Mouse (Mus musculus) thymus, postnatal 25 days (tissue): ENCODE measurements around the gene Gm12216.
"Not testable (repeated sequence)": the region's sequence is repeated elsewhere in the genome, so short reads cannot be mapped to it uniquely, and the experiment has no call there.

Experiments used
- DNase-seq: peaks from one replicate; pipeline ENCODE4 v3.0.0; 2022

Gm12216 gene

GRCm38 (mm10) chr11:53871786-53872507 is 12.9 kb upstream of the Gm12216 start:
- DNase-seq, result no peak

DNA sequence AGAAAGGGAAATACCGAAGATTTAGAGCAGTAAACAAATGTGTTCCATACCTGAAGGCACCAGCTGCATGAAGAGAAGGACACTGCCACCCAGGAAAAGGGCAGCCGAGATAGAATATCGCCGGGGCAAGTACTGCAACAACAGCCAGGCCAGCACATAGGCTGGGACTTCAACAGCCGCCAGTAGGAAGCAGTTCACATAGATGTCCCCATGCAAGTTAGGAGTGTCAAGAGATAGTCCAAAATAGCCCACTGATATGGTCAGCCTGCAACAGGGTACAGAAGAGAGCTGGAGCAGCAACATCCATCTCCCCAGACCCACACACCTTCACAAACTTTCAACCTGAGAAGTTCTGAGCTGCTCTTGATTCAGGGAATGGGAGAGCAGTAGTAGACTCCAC is 10.1 kb upstream of the Gm12216 start:
- no peak for DNase-seq

DNA sequence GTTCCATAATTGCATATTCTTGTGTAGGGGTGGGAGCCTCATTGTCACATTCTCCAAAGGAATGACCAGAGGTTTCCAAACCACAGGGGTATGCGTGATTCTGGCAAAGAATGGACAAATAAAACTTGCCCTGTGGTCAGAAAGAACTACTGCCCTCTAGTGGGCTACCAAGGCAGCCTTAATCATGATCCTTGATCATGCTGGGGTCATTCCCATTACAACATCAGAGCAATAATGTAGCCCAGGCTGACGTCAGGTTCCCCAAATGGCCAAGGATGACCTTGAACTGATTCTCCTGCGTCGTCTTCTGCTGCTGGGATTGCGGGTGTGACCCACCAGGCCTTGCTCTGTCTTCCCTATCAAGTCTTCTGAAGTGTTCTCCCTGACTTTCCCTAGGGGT is 9.3 kb upstream of the Gm12216 start:
- DNase-seq, result not testable (repeated sequence)

- not testable (repeated sequence) for DNase-seq
Measured at GRCm38 (mm10) chr11:53864724-53865310, 5.8 kb upstream of the Gm12216 start.

DNA sequence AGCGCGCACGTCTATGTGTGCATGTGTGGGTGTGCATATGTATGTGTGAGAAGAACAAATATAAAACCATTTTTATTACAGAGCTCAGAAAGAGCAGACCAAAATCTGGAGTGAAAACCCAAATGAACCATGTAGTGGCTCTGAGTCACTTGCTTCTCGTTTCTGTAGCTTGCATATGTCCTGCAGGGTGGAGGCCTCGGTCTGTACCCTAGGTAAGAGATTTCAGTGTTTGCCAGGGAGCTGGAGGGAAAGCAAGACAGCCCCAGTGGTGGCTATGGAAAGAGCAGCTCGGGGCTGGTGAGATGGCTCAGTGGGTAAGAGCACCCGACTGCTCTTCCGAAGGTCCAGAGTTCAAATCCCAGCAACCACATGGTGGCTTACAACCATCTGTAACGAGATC is 1.9 kb upstream of the Gm12216 start:
- not testable (repeated sequence) for DNase-seq

DNA sequence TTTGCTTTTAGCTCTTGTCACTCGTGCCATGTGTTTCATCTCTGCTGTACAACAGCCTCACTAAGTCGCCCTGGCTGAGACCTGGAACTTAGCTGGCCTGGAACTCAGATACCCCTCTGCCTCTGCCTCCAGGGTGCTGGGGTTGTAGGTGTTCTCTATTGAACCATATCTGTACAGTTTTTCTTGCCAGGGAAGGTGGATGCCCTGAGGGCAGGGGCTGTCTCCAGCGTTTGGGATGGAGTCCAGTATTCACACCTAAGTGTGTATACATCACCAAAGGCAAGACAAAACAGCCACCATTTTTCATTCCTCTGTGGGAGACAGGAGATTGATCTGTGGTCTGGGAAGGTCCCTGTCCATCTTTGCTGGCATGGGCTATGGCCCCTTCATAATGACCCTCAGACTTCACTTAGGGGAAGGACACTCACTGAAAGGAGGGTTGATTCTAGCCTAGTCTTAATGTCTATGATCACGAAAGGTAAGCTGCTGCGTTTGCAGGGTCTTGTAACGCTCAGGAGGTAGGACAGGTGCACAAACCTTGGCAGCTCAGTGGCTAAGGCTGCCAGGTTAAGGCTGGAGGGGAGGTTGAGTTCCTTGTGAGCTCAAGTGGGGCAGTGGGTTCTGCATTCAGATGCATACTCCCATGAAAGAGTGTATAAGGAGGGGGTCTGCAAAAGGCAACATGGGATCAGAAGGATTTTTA is 847 bp downstream of the Gm12216 start:
- DNase-seq, result no peak

GRCm38 (mm10) chr11:53853665-53854064 is 5.4 kb downstream of the Gm12216 start:
- DNase-seq, result no peak

DNA sequence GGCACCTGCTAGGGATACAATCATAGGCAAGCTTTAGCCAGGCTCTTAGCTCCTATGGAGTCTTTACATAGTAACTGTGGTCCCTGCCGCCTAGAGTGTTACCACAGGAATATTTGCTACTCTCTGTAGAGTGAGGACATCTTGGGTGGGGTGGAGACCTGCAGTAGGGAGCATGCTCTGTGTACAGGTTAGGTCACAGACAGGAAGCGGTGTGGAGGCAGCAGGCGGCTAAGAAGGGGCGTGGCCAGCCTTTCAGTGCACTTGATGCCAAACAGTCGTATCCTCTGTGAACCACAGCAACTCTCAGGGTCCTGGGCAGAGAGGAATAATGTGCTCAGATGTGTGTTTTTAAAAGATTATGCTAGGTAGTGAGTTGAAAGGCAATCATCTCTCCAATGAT is 7.3 kb downstream of the Gm12216 start:
- peak; percentile 81 for DNase-seq

- peak; percentile 77 for DNase-seq
Measured at GRCm38 (mm10) chr11:53849588-53850320, 9.3 kb downstream of the Gm12216 start.

DNA sequence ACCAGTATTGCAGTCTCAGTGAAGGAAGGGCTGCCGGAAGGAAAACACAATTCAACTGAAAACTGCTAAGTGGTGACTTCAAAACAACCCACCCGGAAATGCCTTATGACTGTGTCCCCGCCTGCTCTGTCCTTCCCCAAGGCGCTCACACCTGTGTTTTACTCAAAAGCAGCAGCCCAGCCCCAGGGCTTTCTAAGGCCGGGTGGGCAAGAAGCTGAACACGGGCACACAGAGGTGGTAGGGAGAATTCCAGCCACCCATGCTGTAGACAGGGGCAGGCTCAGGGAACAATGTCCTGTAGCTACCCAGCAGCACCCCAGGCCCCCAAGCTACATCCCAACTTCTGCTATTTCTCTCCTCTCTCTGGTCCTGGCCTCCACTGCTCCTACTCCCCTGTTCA is 13.4 kb downstream of the Gm12216 start:
- DNase-seq, result peak; percentile 80

DNA sequence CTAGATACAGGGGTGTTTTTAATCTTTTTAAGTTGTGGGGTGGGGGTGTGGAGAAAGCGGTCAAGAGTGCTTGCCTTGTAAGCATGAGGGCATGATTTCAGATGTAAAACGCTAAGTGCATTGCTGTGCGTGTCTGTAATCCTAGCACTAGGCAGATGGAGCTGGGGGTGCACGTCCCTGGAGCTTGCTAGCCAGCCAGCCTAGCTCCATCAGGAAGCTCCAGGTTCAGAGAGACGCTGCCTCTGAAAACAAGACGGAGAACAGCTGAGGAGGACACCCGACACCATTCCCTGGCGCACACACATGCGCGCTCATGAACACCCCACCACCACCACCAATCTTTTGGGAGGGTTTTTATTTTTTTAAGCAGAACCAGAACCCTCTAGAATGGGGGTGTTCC is 15.9 kb downstream of the Gm12216 start:
- no peak for DNase-seq

- DNase-seq, result peak; percentile 36
Measured at GRCm38 (mm10) chr11:53842161-53842581, 16.9 kb downstream of the Gm12216 start.

DNA sequence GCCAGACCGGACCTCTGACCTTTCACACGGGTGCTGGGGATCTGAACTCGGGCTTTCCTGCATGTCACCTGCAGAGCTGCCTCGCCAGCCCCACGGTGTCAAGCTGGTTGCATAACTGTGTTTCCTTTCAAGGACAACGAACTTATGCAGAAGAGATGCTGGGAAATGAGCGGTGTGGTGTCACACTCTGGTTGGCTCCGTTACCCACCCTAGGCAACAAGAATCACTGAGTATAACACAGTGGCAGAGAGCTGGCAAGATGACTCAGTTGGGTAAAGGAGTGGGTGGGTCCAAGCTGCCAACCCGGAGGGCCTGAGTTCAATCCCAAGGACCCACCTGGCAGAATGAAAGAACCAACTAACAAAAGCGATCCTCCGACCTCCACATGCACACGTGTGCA is 17.5 kb downstream of the Gm12216 start:
- no peak for DNase-seq

GRCm38 (mm10) chr11:53839663-53840642 is 19.1 kb downstream of the Gm12216 start:
- DNase-seq, result no peak

DNA sequence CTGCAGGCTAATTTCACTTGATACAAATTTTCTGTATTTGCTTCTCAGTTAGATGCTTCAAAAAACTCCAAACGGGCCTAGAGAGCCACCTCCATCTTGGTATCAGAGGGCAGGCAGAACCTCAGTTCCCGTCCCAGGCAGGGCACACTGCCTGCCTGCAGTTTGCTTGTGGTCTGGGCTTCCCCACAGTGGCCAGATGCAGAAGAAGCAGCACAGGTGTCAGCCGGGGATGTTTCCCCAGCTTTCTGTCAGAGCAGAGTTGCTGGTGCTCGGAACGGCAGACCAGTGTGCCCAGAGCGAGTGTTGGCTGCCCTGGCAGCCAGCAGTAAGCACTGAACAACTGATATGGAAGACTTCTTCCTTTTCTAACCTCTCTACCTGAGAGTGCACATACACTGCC is 19.9 kb downstream of the Gm12216 start:
- peak; percentile 74 for DNase-seq

DNA sequence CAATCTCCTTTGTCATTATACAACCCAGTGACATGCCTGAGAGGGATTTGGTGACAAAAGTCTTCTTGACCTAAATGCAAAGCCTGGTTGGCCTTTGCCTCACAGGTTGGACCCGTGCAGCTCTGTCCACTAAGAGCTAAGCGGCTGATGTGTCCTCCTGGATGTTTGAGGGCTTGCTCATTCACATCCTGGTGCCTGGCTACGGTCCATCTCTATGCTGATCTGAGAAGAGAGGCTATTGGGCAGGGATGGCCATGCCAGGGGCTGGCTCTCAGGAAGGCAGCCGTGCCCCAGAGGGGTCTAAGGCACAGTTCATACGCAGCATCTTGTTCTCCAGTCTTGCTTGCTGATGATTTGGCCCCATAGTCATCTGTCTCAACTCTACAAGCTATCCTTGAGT is 21.3 kb downstream of the Gm12216 start:
- DNase-seq, result no peak

GRCm38 (mm10) chr11:53835379-53836010 is 23.6 kb downstream of the Gm12216 start:
- DNase-seq, result no peak

DNA sequence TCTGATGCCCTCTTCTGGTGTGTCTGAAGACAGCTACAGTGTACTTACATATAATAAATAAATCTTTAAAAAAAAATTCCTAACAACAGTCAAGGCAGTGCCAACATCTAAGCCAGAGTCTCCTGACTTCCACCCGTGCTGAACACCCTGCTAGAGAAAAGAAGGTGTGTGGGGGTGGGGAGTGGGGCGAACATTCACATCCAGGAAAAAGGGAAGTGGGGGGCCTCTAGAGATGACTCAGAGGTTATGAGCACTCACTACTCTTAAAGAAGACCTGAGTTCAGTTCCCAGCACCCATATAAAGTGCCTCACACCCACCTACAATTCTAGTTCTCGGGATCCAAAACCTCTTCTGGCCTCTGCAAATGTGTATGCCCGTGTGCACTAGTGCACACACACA is 33.6 kb downstream of the Gm12216 start:
- no peak for DNase-seq

DNA sequence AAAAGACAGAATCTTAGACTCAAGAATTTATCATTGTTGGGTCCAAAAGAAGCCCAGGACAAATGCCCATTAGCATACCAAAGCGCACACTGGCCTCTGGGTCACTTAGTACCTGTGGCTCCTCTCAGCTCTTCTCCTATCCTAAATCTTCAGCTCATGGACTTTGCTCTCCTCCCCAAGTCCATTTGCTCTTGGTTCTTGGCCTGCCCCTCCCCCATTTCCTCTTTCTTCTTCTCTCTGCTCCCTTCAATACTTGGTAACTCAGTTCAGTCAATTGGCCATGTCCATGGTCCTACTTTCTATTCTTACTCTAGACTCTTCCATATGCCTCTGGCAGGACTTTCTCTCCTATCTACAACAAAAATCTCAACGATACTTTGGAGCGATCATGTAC is 37.1 kb downstream of the Gm12216 start:
- DNase-seq, result no peak

- no peak for DNase-seq
Measured at GRCm38 (mm10) chr11:53821230-53821944, 37.7 kb downstream of the Gm12216 start.
